Mouse (Mus musculus) fat pad, adult 2 months (tissue): ENCODE data around the gene Zdhhc8.

Source experiments
- DNase-seq: peaks from one replicate; pipeline ENCODE4 v3.0.0-alpha.2; 2011; ENCODE audit warnings: low read depth, low spot score; ENCODE audit errors: extremely low read depth

The Zdhhc8 gene

GRCm38 (mm10) chr16:18231451-18231850 is 3.5 kb downstream of the Zdhhc8 start:
- no peak for DNase-seq

GRCm38 (mm10) chr16:18231047-18231446 is 3.9 kb downstream of the Zdhhc8 start:
- DNase-seq = no peak

DNA sequence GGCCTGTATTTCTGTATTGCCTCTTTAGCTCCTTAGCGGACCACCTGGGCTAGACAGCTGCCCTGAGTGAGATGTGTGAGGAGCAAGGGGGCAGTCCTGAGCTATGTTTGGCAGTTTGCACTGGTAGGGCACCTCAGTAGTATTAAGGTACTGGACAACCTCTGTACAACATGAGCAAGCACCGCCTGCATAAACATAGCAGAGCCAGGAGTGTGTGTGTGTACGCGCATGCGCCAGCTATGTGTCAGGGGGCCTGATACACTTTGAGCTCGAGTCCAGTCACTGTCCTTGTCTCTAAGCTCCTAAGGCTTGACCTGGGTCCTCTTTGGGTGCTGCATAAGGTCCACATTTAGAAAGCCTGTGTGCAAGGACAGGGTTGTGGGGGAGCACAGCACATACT is 4.3 kb downstream of the Zdhhc8 start:
- DNase-seq = no peak

DNA sequence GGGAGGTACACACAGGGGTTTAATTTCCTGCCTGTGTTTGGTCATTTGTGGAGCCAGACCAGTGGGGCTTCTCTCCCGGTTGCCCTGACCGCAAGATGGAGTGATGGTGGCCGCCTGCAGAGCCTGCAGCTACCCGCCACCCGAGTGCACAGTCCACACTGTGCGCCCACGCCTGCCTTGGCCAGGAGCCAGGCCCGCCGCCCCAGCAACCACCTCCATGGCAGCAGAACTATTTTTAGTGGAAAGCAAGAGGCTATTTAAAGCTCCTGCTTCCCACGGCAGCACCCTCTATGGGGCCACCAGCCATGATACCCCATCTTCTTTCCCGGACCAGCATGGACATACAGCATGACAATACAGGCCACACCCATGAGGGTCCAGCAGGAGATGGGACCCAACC is 5.3 kb downstream of the Zdhhc8 start:
- no peak for DNase-seq

GRCm38 (mm10) chr16:18228856-18229255 is 6.1 kb downstream of the Zdhhc8 start:
- DNase-seq = no peak

DNA sequence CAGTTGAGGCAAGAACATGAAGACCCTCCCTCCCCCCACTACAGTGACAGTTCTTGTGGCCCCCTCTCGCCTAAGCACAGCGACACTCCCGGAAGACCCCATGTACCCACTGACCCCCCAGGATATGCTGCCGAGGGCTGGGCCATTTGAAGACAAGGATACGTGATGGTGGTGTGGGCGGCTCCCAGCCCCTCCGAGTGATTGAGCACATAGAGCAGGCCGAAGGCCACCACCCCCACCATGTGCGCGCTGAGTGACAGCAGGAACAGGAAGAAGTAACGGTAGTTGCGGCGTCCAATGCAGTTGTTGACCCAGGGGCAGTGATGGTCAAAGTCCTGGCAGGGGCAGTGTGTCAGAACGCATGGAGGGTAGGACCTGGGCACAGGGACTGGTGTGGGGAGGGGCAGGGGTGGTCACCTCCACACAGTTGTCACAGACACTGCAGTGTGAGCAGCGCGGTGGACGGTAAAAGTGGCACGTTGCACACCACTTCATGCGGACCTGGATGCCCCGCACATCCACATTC is 7.0 kb downstream of the Zdhhc8 start:
- DNase-seq = no peak

GRCm38 (mm10) chr16:18227187-18227586 is 7.7 kb downstream of the Zdhhc8 start:
- no peak for DNase-seq

DNA sequence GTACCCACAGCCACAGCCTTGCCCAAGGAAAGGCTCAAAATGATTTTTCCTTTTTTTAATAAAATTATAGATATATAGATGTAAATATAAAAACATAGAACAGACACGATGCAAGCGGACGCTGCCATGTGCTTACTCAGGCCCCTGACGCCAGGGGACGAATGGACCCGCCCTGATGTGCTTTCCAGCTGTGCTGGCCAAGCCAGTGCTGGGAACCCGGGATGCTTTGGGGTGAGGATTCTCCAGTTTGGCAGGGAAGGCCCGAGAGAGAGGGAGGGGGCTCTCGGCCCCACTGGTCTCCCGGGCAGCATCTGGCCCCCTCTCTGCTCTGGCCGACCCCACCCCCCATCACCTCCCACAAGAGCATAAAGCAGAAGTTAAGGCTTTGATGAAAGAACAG is 12.7 kb downstream of the Zdhhc8 start:
- no peak for DNase-seq

DNA sequence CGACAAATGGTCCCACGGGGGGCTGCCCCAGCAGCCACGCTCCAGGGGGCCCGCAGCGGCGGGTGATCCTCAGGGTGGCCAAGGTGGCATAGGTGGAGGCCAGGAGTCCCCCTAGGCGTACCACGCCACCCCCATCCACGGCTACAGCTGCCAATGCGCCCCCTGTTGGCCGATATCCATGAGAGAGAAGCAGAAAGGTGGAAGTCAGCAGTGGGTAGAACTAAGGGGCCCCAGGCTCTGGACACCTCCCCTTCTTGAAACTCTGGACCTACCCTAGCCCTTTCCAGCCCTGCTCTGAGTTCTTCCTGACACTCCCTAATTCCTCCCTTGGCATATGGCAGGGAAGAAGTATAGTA is 13.4 kb downstream of the Zdhhc8 start:
- DNase-seq = no peak

- no peak for DNase-seq
Measured at GRCm38 (mm10) chr16:18220856-18221542, 13.9 kb downstream of the Zdhhc8 start.

GRCm38 (mm10) chr16:18220001-18220400 is 14.9 kb downstream of the Zdhhc8 start:
- no peak for DNase-seq

DNA sequence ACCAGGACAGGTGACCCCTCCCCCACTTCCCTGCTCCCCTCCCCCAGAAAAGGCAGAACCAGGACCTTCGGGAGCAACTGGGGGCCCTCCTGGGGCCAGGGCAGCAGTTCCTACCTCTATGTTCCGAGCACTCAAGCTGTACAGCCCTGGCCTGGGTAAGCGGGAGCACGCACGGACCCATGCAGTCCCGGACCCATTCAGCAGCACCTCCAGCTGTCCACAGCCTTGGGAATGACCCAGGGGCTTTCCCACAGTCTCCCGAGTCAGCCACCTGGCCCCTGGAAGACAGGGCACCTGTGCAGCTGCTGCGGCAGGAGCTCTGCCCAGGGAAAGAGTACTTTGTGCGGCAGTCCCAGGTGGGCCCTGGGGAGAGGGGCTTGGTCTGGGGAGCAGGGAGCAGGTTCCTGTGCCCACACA is 16.3 kb downstream of the Zdhhc8 start:
- DNase-seq = no peak

GRCm38 (mm10) chr16:18217579-18217978 is 17.4 kb downstream of the Zdhhc8 start, which contains the start of gene Ccdc188:
TSS of gene Ccdc188 (plus strand) at chr16:18217879.
- no peak for DNase-seq

DNA sequence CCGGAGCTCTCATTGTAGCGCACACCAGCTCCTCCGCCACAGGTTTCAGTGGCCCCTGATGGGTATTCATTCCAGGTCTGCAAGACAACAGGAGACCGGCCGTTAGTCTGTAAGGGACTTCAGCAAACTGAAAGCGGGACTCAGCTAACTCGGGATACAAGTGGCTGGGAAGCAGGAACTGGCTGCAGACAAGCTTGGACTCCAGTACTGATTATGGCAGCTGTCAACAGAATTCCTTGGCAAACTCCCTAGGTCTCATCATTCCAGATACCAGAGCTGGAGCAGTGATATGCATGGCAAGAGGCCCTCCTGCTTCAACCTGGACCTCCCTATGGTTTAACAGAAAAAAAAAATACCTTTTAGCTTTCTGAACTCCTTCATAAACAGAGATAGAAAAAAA is 20.1 kb downstream of the Zdhhc8 start:
- DNase-seq = no peak

DNA sequence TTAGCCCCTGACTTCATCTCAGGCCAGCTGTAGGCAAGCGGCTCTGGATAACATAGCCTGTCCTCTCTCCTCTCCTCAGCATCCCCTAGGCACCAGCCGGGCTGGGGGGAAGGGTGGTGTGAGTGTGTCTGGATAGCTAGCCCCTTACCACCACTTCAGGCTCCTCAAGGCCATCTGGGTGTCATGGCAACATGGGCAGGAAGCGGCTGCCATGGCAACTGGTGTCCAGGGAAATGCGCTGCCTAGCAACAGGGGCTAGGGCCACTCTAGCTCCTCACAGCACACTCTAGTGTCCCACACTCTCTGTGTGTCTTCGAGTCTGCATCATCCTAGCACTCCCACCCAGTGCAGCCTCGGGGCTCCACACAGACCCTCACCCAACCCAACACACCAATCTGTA is 21.2 kb downstream of the Zdhhc8 start:
- no peak for DNase-seq

DNA sequence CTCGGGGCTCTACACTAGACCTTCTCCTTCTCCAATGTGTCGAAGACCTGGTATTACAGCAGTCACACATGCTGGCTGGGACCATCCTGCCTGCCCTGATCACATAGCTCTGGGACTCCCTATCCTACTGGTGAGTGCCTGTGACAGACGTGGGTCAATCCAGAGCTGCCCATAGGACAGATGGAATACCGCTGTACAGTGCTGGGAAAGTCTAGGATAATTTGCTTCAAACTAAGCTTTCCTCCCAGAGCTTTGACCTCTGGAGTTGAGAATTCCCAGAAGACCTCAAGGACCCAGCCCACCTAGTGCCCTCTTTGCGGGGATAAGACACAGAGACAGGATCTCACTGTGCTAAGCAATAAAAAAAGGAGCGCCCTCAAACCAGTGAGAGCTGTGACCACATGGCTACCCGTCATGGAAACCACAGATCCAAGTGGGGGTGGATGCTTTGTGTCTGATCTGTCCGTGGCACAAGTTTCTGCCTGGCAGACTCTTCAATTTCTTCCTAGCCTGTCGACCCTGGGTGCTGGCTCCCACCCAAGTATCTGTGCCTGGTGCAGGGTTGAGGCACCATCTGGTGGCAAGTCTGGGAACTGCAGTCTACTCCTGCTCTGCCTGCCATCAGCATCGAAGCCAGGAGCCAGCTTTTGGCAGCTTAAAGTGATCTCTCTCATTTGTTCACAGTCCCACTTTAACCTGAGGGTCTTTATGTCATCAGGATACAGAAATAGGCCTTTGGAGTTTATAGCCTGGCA is 23.3 kb downstream of the Zdhhc8 start:
- no peak for DNase-seq

DNA sequence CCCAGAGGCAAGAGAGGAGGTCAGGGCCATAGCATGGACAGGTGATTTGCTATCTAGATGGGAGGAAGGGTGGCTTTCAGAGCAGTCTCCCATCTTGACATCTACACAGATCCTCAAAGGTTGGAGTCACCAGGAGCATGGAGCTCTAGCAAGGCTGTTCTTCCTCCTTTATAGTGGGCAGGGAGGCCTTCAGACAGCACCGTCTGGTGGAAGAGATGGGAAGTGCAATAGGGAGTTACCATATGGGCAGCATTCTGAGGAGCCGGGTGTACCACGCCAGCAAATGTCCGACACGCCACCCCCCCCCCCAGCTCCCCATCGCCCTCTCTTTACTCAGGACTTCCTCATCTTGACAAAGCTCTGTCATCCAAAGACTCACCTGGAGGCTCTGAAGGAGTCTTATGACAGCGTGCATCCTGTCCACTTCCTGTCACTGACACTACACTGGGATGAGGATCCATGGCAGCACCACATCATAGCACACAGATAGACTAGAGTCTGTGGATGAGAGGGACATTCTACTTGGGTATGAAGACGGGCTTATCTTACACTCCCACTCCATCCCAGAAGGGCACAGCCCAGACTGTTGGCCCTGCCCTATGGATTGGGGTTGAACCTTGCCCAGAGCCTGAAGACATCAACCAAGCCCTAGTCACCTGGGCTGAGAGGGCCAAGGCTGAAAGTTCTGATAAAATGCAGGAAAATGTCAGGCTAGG is 24.1 kb downstream of the Zdhhc8 start:
- no peak for DNase-seq

- no peak for DNase-seq
Measured at GRCm38 (mm10) chr16:18203430-18204091, 31.4 kb downstream of the Zdhhc8 start.

DNA sequence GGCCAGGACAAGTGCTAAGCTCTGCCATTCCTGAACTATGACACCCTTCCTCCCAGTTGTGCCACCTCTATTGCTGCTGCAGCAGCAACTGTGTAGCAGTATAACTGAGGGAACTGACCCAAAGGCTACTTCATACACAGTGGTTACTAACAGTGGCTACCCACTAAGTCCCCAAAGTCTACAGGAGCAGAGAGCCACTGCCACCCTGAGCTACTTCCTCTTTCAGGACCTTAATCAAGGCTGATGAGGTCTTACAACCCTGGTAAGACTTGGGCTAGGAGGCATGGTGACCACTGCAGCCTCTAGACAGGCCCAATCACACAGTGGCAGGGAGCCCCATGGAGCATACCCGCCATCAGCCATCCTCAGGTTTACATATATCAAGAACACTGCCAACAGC is 32.9 kb downstream of the Zdhhc8 start:
- no peak for DNase-seq

GRCm38 (mm10) chr16:18201620-18202019 is 33.3 kb downstream of the Zdhhc8 start:
- DNase-seq = no peak

- no peak for DNase-seq
Measured at GRCm38 (mm10) chr16:18200062-18200461, 34.9 kb downstream of the Zdhhc8 start.
